Mouse (Mus musculus): ENCODE results near the gene Chmp2a.

The Chmp2a gene

GRCm38 (mm10) chr7:13035211-13035855, 726 bp upstream of the Chmp2a start:
- DNase-seq (ENCODE audit: low spot score in 2 of 2) = no peak

DNA sequence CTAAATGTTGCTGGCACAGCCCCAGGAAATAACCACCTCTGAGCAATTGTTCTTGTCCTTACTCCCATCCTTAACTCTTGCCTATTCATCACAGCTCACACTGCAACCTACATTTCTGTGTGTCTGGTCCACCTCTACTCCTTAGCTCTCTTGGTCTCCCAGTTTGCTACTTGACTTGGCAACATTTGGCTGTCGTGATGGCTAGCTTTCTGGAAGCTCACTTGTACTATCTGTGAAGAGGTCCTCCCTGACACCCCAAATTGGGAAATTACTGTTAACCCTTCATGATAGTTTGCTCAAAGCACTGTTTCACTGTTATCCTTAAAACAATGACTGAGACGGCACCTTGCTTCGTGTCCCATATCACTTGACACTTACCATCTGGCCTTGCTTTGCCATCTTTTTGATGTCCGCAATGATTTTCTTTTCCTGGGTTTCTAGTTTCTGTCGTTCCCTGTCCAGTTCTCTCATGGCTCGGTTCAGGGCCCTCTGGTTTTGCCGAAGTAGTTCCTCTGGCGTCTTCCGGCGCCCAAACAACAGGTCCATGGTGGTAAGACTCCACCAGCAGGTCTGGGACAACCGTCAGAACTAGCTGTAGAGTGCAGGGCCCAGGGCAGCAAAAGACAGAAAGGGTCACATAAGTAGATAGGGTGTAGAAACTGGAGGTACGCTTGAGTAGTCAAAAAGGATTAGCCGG, 1.0 kb downstream of the Chmp2a start:
- no peak for DNase-seq (ENCODE audit: low spot score in 2 of 2)

GRCm38 (mm10) chr7:13032541-13032940, 2.1 kb downstream of the Chmp2a start:
- DNase-seq (ENCODE audit: low spot score in 2 of 2) = no peak

DNA sequence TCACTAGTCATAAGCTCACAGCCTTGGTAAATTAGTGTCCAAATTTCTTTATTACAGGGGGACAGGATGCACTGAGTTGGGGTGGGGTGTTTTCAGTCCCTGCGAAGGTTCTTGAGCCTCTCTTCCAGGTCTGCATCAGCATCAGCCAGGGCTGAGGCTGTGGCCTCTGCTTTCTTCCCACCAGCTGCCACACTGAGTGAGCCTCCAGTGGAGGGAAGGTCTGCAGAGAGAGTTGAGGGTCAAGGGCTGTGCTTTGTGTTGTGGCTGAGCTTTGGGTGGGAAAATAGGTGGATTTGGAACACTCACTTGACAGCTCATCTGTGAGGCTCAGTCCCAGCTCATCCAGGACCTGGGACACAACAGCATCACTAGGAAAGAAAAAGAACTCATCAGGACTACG, 2.6 kb downstream of the Chmp2a start:
- DNase-seq (ENCODE audit: low spot score in 2 of 2) = no peak

- no peak for DNase-seq (ENCODE audit: low spot score in 2 of 2)
Measured at GRCm38 (mm10) chr7:13031069-13031468, 3.5 kb downstream of the Chmp2a start.

DNA sequence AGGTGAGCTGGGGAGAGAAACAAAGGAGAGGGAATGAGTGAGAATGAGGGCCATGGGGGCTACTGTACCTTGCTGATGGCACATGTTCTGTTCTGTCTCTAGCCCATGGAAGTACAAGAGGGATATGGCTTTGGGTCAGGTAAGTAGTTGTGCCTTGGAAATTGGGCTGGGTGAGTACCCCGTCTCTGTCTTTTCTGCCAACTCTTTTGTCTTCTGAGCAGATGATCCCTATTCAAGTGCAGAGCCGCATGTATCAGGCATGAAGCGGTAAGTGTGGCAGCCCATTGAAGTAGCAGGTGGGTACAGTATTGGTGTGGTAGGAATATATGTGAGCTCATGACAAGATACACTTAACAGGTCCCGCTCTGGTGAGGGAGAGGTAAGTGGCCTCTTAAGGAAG, 5.6 kb downstream of the Chmp2a start:
- no peak for DNase-seq (ENCODE audit: low spot score in 2 of 2)

- DNase-seq (ENCODE audit: low spot score in 2 of 2) = no peak
Measured at GRCm38 (mm10) chr7:13025511-13026112, 9.0 kb downstream of the Chmp2a start.

- DNase-seq (ENCODE audit: low spot score in 2 of 2) = peak; percentile 50 to 65
Measured at GRCm38 (mm10) chr7:13024805-13025204, 9.8 kb downstream of the Chmp2a start.

DNA sequence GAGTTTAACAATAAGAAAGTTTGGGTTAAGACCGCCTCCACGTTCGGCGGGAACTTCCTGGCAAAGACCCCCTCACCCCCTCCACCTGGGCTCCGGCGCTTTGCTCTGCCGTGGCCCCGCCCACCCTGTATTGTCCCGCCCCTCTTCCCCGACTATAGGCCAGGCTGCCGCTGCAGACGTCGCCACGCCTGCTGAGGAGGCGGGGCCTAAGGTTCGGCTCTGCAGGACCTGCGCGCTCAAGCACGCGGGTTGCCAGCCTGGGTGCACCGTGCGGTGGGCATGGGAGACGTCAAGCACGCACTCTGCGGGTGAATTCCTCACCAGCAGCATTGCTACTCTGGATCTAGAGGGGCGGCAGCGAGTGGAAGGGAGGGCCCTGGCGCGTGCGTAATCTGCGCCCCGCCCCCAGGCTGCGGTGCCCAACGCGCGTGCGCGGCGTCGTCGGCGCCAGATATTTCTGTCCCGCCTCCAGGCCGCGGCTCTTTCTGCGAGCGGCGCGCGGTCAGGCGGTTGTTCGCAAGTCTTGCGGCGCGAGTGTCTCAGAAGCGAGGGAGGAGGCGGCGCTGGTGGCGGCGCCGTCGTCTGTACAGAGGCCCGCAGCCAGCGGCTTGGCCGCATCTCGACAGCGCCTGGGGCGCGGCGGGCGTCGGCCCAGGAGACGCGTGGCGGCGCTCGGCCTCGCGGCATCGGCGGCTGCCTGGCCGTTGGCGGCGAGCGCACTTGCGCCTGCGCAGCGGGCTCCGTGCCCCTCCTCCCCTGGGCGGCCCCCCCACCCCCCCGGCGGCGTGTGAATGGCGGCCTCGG, 10.5 kb downstream of the Chmp2a start:
- DNase-seq (ENCODE audit: low spot score in 2 of 2) = peak; percentile 89 to 91

GRCm38 (mm10) chr7:13022773-13023535, 11.7 kb downstream of the Chmp2a start:
- peak; percentile 47 to 49 for DNase-seq (ENCODE audit: low spot score in 2 of 2)

GRCm38 (mm10) chr7:13015217-13015616, 19.4 kb downstream of the Chmp2a start:
- no peak for DNase-seq (ENCODE audit: low spot score in 2 of 2)

DNA sequence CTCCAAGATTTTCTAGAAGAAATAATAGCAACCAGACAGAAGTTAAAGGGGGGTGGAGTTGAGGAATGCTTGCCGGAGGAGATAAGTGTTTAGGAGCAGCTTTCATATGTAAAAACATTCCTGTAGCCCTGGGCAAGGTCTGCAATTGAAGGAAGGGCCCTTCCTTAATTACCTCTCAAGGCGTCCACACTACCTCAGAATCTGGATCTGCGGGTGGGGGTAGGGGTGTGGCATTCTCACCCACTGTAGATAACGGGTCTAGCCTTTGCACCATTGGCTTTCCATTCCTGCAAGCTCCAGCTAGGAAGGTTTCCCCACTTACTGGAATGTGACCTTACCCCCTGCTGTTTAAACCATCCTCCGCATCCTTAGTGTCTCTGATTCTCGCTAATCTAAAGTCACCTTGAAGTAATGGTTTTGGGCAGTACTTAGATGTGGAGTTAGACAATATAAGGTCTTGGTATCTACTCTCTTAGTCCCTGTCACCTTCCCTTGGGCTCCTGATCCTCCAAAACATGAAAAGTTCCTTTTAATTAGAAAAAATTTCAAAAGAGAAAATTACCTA, 20.2 kb downstream of the Chmp2a start:
- DNase-seq (ENCODE audit: low spot score in 2 of 2) = no peak

DNA sequence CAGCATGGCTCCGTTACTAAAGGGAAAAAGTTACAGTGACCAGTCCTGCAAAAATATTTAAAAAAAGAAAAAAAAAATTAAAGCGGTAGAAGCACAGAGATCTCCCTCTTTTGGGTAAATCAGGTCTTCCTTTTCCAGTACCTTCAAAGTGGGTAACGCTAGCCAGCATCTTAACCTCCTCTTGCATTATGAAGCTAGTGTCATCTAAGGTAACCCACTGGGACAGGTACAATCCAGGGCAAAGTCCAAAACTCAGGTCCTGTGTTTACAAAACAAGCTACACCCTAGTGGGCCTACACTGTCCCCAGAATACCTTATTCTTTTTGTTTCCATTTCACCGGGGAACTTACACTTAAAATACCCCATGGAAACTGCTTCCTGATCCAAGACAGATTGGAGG, 20.9 kb downstream of the Chmp2a start:
- DNase-seq (ENCODE audit: low spot score in 2 of 2) = no peak

DNA sequence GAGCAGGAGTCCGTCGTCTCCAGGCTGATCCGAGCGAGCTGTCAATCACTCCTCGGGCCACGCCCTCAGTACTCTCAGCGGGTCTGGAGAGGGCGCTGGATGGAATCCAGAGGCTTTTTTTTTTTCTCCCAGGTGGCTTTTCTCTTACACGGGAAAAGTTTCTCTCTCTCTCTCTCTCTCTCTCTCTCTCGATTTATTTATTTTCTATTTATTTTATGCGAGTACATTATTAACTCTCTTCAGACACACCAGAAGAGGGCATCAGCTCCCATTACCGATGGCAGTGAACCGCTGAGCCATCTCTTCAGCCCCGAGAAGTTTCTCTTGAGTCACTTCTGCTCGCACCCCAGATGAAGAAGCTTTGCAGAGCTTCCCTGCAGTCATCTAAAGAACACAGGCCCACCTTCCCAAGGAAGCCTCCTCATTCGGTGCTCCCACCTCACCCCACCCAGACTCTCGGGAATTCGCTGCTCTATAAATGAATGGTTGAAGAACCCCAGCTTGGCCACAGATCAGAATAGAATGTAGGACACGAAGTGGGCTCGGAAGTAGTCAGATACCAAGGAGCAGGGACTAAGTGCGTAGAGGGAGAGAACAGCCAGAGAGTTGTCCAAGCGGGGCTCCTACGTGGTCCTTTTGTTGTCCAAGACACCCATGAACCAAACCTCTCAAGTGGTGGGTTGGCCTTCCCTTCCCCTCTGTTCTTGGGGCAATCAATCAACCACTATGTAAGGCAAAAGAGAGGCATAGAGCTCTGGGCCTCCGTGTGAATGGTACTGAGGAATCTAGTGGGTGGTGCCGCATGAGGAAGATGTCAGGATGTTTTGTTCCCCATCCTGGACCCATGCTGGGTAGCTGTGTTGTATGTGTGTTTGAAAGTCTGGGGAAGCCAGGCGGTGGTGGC, 24.4 kb downstream of the Chmp2a start, which contains the start of gene Zbtb45:
TSS of gene Zbtb45 (minus strand) at position 30 of the 904 bp plus-strand sequence.
- DNase-seq (ENCODE audit: low spot score in 2 of 2) = no peak

- peak; percentile 82 to 90 for DNase-seq (ENCODE audit: low spot score in 2 of 2)
Measured at GRCm38 (mm10) chr7:13009143-13010004, 25.2 kb downstream of the Chmp2a start.

GRCm38 (mm10) chr7:13007341-13008092, 27.1 kb downstream of the Chmp2a start:
- DNase-seq (ENCODE audit: low spot score in 2 of 2) = no peak

GRCm38 (mm10) chr7:13006531-13006930, 28.1 kb downstream of the Chmp2a start:
- no peak for DNase-seq (ENCODE audit: low spot score in 2 of 2)

GRCm38 (mm10) chr7:13006011-13006410, 28.6 kb downstream of the Chmp2a start:
- DNase-seq (ENCODE audit: low spot score in 2 of 2) = no peak

All from spleen, postnatal 14 days (tissue).